Mouse (Mus musculus): ENCODE data around the gene Cacna1c.

DNA sequence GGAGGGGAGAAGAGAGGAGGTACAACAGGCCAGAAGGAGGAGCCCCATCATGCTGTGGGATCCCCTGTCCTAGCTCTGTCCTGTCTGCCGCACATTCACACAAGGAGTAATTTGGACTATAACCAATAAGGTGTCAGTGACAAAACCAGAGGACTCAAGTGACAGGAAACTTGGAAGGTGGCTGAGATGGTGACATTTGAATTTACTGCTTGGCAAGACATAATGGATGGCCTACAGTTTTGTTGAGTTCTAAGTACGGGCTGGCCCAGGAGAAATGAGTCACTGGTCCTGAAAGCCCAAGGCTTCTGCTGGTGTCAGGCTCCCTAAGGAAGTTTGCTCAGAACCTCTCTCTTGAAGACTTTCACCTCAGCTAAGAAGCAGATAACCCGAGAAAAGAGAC, 196.0 kb downstream of the Cacna1c start:
- TF ChIP-seq CTCF (IDR thresholded peaks at IDR 0.05; ENCODE audit: low read depth): no peak
- TF ChIP-seq EP300 (optimal IDR thresholded peaks at IDR 0.05): no peak
